Mouse (Mus musculus) olfactory bulb, adult 2 months (tissue): ENCODE data around the gene Oosp2.

ENCODE experiments used
- CTCF ChIP-seq: fragments of 200-500 bp; IDR thresholded peaks from 2 replicates; pipeline ENCODE4 v1.5.1; 2012; ENCODE audit warnings: low read depth, mild to moderate bottlenecking, low read length, moderate library complexity; ENCODE audit not compliant: insufficient read depth
- POLR2A ChIP-seq: fragments of 200-500 bp; IDR thresholded peaks from 2 replicates; pipeline ENCODE4 v1.6.1; 2012; ENCODE audit warnings: mild to moderate bottlenecking, low read depth, low read length, moderate library complexity; ENCODE audit not compliant: insufficient read depth

- TF ChIP-seq CTCF (no peak), POLR2A (no peak)
Observed at GRCm38 (mm10) chr19:11661562-11661961, 1.2 kb upstream of the Oosp2 start.
